9 mouse cellular contexts compared by ENCODE assay signal in the genomic region with DNA sequence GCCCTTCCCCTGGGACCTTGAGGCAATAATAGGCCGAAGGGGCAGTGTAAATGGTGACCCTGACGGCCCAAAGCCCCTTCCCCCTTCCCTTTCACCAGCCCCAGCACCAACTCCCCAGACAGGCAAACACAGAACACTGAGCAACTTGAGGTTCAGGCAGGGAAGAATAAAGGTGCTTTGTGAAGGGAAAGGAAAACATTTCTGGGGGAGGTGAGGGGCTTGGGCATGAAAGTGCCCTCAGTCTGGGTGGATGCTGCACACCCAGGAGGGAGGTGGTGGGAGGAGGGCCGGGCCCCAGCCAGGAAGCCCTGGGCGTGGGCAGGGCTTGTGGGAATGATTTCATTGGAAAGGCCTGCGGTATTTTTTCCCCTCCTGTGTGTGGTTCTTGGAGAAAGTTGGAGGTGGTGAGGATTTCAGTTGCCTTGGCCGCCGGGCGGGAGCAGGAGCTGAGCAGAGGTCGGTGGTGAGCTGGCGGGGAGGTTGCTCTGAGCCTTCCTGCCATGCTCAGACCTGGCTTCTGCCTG. TPM values are rescaled to one million over a fixed set of nuclear protein-coding genes. Genes with fewer than 3 reads are reported as not detected.
DNase-seq lines count a peak whose midpoint lies in the region; ATAC-seq lines count a peak whose summit lies in the region.
"Had no signal": no experiment of that assay in that cellular context is flagged by ENCODE, and none has a peak within 500 bp of the region (broad histone marks: within the 10 kb centered on the region; RNA-seq: fewer than 3 reads in every experiment).

No protein-coding gene starts in this region.

- H3K9me3 ChIP-seq in midbrain, embryonic 10.5 days (replicated peaks): no peaks in the 10 kb centered on the region
- no peaks in the 10 kb centered on the region for H3K9me3 ChIP-seq in midbrain, embryonic 16.5 days (replicated peaks; ENCODE audit: control insufficient read depth, low read length, poor library complexity, severe bottlenecking)
- H3K9me3 ChIP-seq in embryonic facial prominence, embryonic 10.5 days: no peaks in the 10 kb centered on the region
- H3K9me3 ChIP-seq in heart, embryonic 12.5 days (replicated peaks): no peaks in the 10 kb centered on the region
- H3K9me3 ChIP-seq in lung, embryonic 16.5 days (ENCODE audit: control insufficient read depth, low read length): no peaks in the 10 kb centered on the region
- H3K9me3 ChIP-seq: liver, embryonic 13.5 days had no signal

- DNase-seq in midbrain, embryonic 10.5 days (ENCODE audit: low spot score): no peak
- peak; percentile 84 for DNase-seq in embryonic facial prominence, embryonic 10.5 days (ENCODE audit: low spot score)
- no peak for DNase-seq in retina, postnatal 1 day
- no peak for DNase-seq in adrenal gland, postnatal 25 days
- no peak for DNase-seq in layer of hippocampus, postnatal 14 days (ENCODE audit: low spot score in 2 of 2)
- DNase-seq: liver, embryonic 13.5 days had no signal

- H3K4me2 ChIP-seq in midbrain, embryonic 16.5 days (ENCODE audit: low read length): no peak overlapping the region
- peak overlapping the region; percentile 47 for H3K4me2 ChIP-seq in heart, embryonic 12.5 days
- H3K4me2 ChIP-seq in lung, embryonic 16.5 days (ENCODE audit: low read depth, low read length): peak overlapping the region; percentile 50
- H3K4me2 ChIP-seq: liver, embryonic 13.5 days had no signal

- no peak overlapping the region for H3K4me3 ChIP-seq in midbrain, embryonic 10.5 days
- H3K4me3 ChIP-seq in midbrain, embryonic 16.5 days (ENCODE audit: low read depth, low read length): no peak overlapping the region
- peak overlapping the region; percentile 35 for H3K4me3 ChIP-seq in embryonic facial prominence, embryonic 10.5 days
- H3K4me3 ChIP-seq in heart, embryonic 12.5 days: 0 out of 2 replicates have a peak overlapping the region, but pooled peaks have one; percentile 16
- peak overlapping the region; percentile 41 for H3K4me3 ChIP-seq in lung, embryonic 16.5 days (ENCODE audit: low read length)
- H3K4me3 ChIP-seq: liver, embryonic 13.5 days had no signal

- H3K9ac ChIP-seq in midbrain, embryonic 16.5 days (ENCODE audit: low read depth, low read length): no peak overlapping the region
- peak overlapping the region; percentile 18; the same call in 1 of the 2 replicates for H3K9ac ChIP-seq in heart, embryonic 12.5 days
- H3K9ac ChIP-seq in lung, embryonic 16.5 days (ENCODE audit: low read length): peak overlapping the region; percentile 64
- H3K9ac ChIP-seq: liver, embryonic 13.5 days had no signal

- no peaks in the 10 kb centered on the region for H3K27me3 ChIP-seq in midbrain, embryonic 10.5 days (ENCODE audit: low read depth, poor library complexity, severe bottlenecking)
- H3K27me3 ChIP-seq in midbrain, embryonic 16.5 days (ENCODE audit: control insufficient read depth, insufficient read depth, low read depth, low read length): no peaks in the 10 kb centered on the region
- no peaks in the 10 kb centered on the region for H3K27me3 ChIP-seq in embryonic facial prominence, embryonic 10.5 days (replicated peaks; ENCODE audit: low read depth, poor library complexity, severe bottlenecking)
- no peaks in the 10 kb centered on the region for H3K27me3 ChIP-seq in heart, embryonic 12.5 days (replicated peaks)
- H3K27me3 ChIP-seq in lung, embryonic 16.5 days (ENCODE audit: control insufficient read depth, insufficient read depth, low read depth, low read length): no peaks in the 10 kb centered on the region
- H3K27me3 ChIP-seq: liver, embryonic 13.5 days had no signal

- 65% methylated on average over 10 of the region's 10 CpGs for WGBS in midbrain, embryonic 10.5 days
- 62% methylated on average over 10 of the region's 10 CpGs for WGBS in midbrain, embryonic 16.5 days
- 34% methylated on average over 10 of the region's 10 CpGs for WGBS in embryonic facial prominence, embryonic 10.5 days
- 33% methylated on average over 10 of the region's 10 CpGs for WGBS in heart, embryonic 12.5 days
- WGBS in lung, embryonic 16.5 days: 31% methylated on average over 10 of the region's 10 CpGs

- ATAC-seq in midbrain, embryonic 16.5 days: no peak
- peak; percentile 67 for ATAC-seq in heart, embryonic 12.5 days (ENCODE audit: insufficient number of reproducible peaks, low FRiP score)
- peak; percentile 78 for ATAC-seq in lung, embryonic 16.5 days (ENCODE audit: low read depth)

- H3K27ac ChIP-seq in midbrain, embryonic 10.5 days (replicated peaks): peak overlapping the region; percentile 55
- no peak overlapping the region for H3K27ac ChIP-seq in midbrain, embryonic 16.5 days (ENCODE audit: low read length)
- H3K27ac ChIP-seq in embryonic facial prominence, embryonic 10.5 days (replicated peaks): peak overlapping the region; percentile 85
- H3K27ac ChIP-seq in heart, embryonic 12.5 days (ENCODE audit: poor library complexity, severe bottlenecking): peak overlapping the region; percentile 77
- peak overlapping the region; percentile 78 for H3K27ac ChIP-seq in lung, embryonic 16.5 days (ENCODE audit: low read length)
- H3K27ac ChIP-seq: liver, embryonic 13.5 days had no signal

- H3K36me3 ChIP-seq in midbrain, embryonic 10.5 days: peaks cover 71% of the 10 kb centered on the region
- H3K36me3 ChIP-seq in midbrain, embryonic 16.5 days (ENCODE audit: control insufficient read depth, insufficient read depth, low read length): peaks cover under 1% of the 10 kb centered on the region; the same call in 1 of the 2 replicates
- peaks cover 68% of the 10 kb centered on the region for H3K36me3 ChIP-seq in embryonic facial prominence, embryonic 10.5 days (replicated peaks)
- H3K36me3 ChIP-seq in heart, embryonic 12.5 days: peaks cover 15% of the 10 kb centered on the region
- peaks cover 9% of the 10 kb centered on the region for H3K36me3 ChIP-seq in lung, embryonic 16.5 days (ENCODE audit: control insufficient read depth, insufficient read depth, low read length)

- H3K4me1 ChIP-seq in midbrain, embryonic 10.5 days: peaks cover 14% of the 10 kb centered on the region
- no peaks in the 10 kb centered on the region for H3K4me1 ChIP-seq in midbrain, embryonic 16.5 days (ENCODE audit: control insufficient read depth, insufficient read depth, low read length)
- H3K4me1 ChIP-seq in embryonic facial prominence, embryonic 10.5 days: peaks cover 46% of the 10 kb centered on the region
- peaks cover 42% of the 10 kb centered on the region for H3K4me1 ChIP-seq in heart, embryonic 12.5 days (replicated peaks)
- peaks cover 16% of the 10 kb centered on the region for H3K4me1 ChIP-seq in lung, embryonic 16.5 days (replicated peaks; ENCODE audit: control insufficient read depth, insufficient read depth, low read length)

RNA-seq across cellular contexts. Expression of a gene that starts 43.6 kb away (rescaled TPM):
- 327 and 337 TPM in 2 replicates for polyA plus RNA-seq in midbrain, embryonic 10.5 days (2016; fragmentation: Nextera tagmentation; extraction: Ambion mirVana)
- polyA plus RNA-seq in midbrain, embryonic 16.5 days (2015; fragmentation: Nextera tagmentation; extraction: Ambion mirVana): 237 and 251 TPM in 2 replicates
- 372 TPM in 2 replicates for polyA plus RNA-seq in embryonic facial prominence, embryonic 10.5 days (2016; fragmentation: Nextera tagmentation; extraction: Ambion mirVana)
- 199 and 203 TPM in 2 replicates for polyA plus RNA-seq in heart, embryonic 12.5 days (2016; fragmentation: Nextera tagmentation; extraction: Ambion mirVana)
- 232 TPM in 2 replicates for polyA plus RNA-seq in lung, embryonic 16.5 days (2015; fragmentation: Nextera tagmentation; extraction: Ambion mirVana)
- 109 and 131 TPM in 2 replicates for total RNA-seq in adrenal gland, postnatal 25 days (2021)
- total RNA-seq in layer of hippocampus, postnatal 14 days (2021): 100 to 1,000 TPM; 107 TPM

Comparison
In these comparisons a context has a peak if more than half of its experiments do, and no peak if none do; other contexts are left out.
1. H3K4me3 ChIP-seq: peak in embryonic facial prominence, embryonic 10.5 days (single experiment), heart, embryonic 12.5 days (single experiment) and lung, embryonic 16.5 days (single experiment); none in midbrain, embryonic 10.5 days (single experiment) and midbrain, embryonic 16.5 days (single experiment).